Mouse (Mus musculus) neural tube, embryonic 14.5 days (tissue): Measurements from ENCODE around the gene Lax1. TPM values are rescaled to one million over a fixed set of nuclear protein-coding genes. Genes with fewer than 3 reads are reported as not detected.
A peak's percentile ranks its signal among the peaks of the same experiment; 100 is the strongest.
"Not testable (repeated sequence)": the region's sequence is repeated elsewhere in the genome, so short reads cannot be mapped to it uniquely, and the experiment has no call there.

Source experiments
- ATAC-seq: fragments of 200-750 bp; cut with Nextera tagmentation; 2 replicates; pipeline ENCODE4 v1.8.0; 2017; ENCODE audit warnings: low read depth, mild to moderate bottlenecking, moderate TSS enrichment, moderate library complexity
- H3K27ac ChIP-seq: fragments of 300-500 bp; sonication (generic); 2 replicates; pipeline ENCODE4 v1.5.1; 2014; ENCODE audit warnings: low read depth, mild to moderate bottlenecking, control low read depth, low read length, moderate library complexity, mixed read lengths
- H3K27me3 ChIP-seq: fragments of 300-500 bp; sonication (generic); 2 replicates; pipeline ENCODE4 v1.6.1; 2014; ENCODE audit warnings: low read length; ENCODE audit not compliant: control insufficient read depth, insufficient read depth
- H3K36me3 ChIP-seq: fragments of 300-500 bp; sonication (generic); 2 replicates; pipeline ENCODE4 v1.6.1; 2014; ENCODE audit warnings: low read length, mixed read lengths; ENCODE audit not compliant: control insufficient read depth, insufficient read depth
- H3K4me1 ChIP-seq: fragments of 300-500 bp; sonication (generic); 2 replicates; pipeline ENCODE4 v1.6.1; 2014; ENCODE audit warnings: low read length; ENCODE audit not compliant: control insufficient read depth, insufficient read depth
- H3K4me2 ChIP-seq: fragments of 300-500 bp; sonication (generic); 2 replicates; pipeline ENCODE4 v1.6.1; 2014; ENCODE audit warnings: mild to moderate bottlenecking, low read depth, low read length, control low read depth
- H3K4me3 ChIP-seq: fragments of 300-500 bp; sonication (generic); 2 replicates; pipeline ENCODE4 v1.5.1; 2014; ENCODE audit warnings: low read depth, low read length, control low read depth, mixed read lengths
- H3K9ac ChIP-seq: fragments of 300-500 bp; sonication (generic); replicated peaks from 2 replicates; pipeline ENCODE4 v1.6.1; 2014; ENCODE audit warnings: low read depth, mild to moderate bottlenecking, control low read depth, low read length, mixed read lengths
- H3K9me3 ChIP-seq: fragments of 300-500 bp; sonication (generic); 2 replicates; pipeline ENCODE4 v1.6.1; 2016; ENCODE audit warnings: low read length; ENCODE audit not compliant: control insufficient read depth
- WGBS: fragments of 180-500 bp; shearing (Covaris S2); extraction: QIAGEN DNeasy Blood & Tissue Kit; methylation state at CpG from one replicate; pipeline ENCODE4 v1.1.7; 2014; 5-methylcytosine and 5-hydroxymethylcytosine counted together
- polyA plus RNA-seq: library from polyadenylated mRNA; unstranded; fragments of >200 nt; fragmentation: Nextera tagmentation; extraction: Ambion mirVana; gene quantifications from 2 replicates; pipeline ENCODE4 v1.2.1, GENCODE M21; 2014

Gene Lax1
- polyA plus RNA-seq, 1 experiment from 2014 or later: 0.15 TPM

- H3K4me2 ChIP-seq: no peak overlapping the region
- no peaks in the 10 kb centered on the region for H3K9me3 ChIP-seq
- H3K4me3 ChIP-seq: no peak overlapping the region
- no peak overlapping the region for H3K27ac ChIP-seq
- 81% methylated on average over 6 of the region's 6 CpGs for WGBS
- H3K27me3 ChIP-seq: no peaks in the 10 kb centered on the region
- H3K9ac ChIP-seq: no peak overlapping the region
- no peaks in the 10 kb centered on the region for H3K4me1 ChIP-seq
- H3K36me3 ChIP-seq: no peaks in the 10 kb centered on the region
- ATAC-seq: no peak
These were observed 19.1 kb downstream of the Lax1 start for GRCm38 (mm10) chr1:133670776-133671175.

GRCm38 (mm10) chr1:133670190-133670589 lies 19.7 kb downstream of the Lax1 start:
- Histone ChIP-seq H3K9ac (no peak overlapping the region), H3K27me3 (no peaks in the 10 kb centered on the region), H3K4me2 (no peak overlapping the region), H3K27ac (no peak overlapping the region), H3K4me1 (no peaks in the 10 kb centered on the region), H3K36me3 (no peaks in the 10 kb centered on the region), H3K9me3 (no peaks in the 10 kb centered on the region), H3K4me3 (no peak overlapping the region)
- ATAC-seq: no peak
- WGBS: 41% methylated on average over 12 of the region's 12 CpGs

- Histone ChIP-seq H3K9ac (no peak overlapping the region), H3K36me3 (no peaks in the 10 kb centered on the region), H3K9me3 (no peaks in the 10 kb centered on the region), H3K27ac (no peak overlapping the region), H3K4me1 (no peaks in the 10 kb centered on the region), H3K4me3 (no peak overlapping the region), H3K4me2 (no peak overlapping the region), H3K27me3 (no peaks in the 10 kb centered on the region)
- no peak for ATAC-seq
- WGBS: 88% methylated on average over 3 of the region's 3 CpGs
These were observed 21.3 kb downstream of the Lax1 start for GRCm38 (mm10) chr1:133668618-133669017.

- Histone ChIP-seq H3K9ac (no peak overlapping the region), H3K4me1 (no peaks in the 10 kb centered on the region), H3K27me3 (no peaks in the 10 kb centered on the region), H3K4me2 (no peak overlapping the region), H3K9me3 (no peaks in the 10 kb centered on the region), H3K27ac (no peak overlapping the region), H3K36me3 (no peaks in the 10 kb centered on the region), H3K4me3 (no peak overlapping the region)
- 37% methylated on average over 7 of the region's 7 CpGs for WGBS
- no peak for ATAC-seq
These were observed 22.2 kb downstream of the Lax1 start for GRCm38 (mm10) chr1:133667721-133668120.

- H3K4me1 ChIP-seq, H3K4me3 ChIP-seq, H3K36me3 ChIP-seq, H3K9ac ChIP-seq, H3K27me3 ChIP-seq, ATAC-seq, H3K27ac ChIP-seq, H3K9me3 ChIP-seq, H3K4me2 ChIP-seq: not testable (repeated sequence)
- WGBS: 85% methylated on average over 5 of the region's 8 CpGs
These were observed 24.2 kb downstream of the Lax1 start for GRCm38 (mm10) chr1:133665713-133666112.

- no peaks in the 10 kb centered on the region for H3K27me3 ChIP-seq
- H3K9me3 ChIP-seq: no peaks in the 10 kb centered on the region
- H3K36me3 ChIP-seq: no peaks in the 10 kb centered on the region
- peaks cover 5% of the 10 kb centered on the region; the same call in 1 of the 2 replicates for H3K4me1 ChIP-seq
- ATAC-seq: no peak
- H3K9ac ChIP-seq: no peak overlapping the region
- no peak overlapping the region for H3K4me2 ChIP-seq
- H3K27ac ChIP-seq: no peak overlapping the region
- WGBS: 70% methylated on average over 11 of the region's 11 CpGs
- no peak overlapping the region for H3K4me3 ChIP-seq
These were observed 25.5 kb downstream of the Lax1 start for GRCm38 (mm10) chr1:133664203-133664970.

- no peak overlapping the region for H3K9ac ChIP-seq
- H3K4me3 ChIP-seq: no peak overlapping the region
- H3K4me1 ChIP-seq: peaks cover 15% of the 10 kb centered on the region
- H3K27ac ChIP-seq: no peak overlapping the region
- H3K36me3 ChIP-seq: 0 out of 2 replicates have a peak, but pooled peaks cover 2% of the 10 kb centered on the region
- H3K4me2 ChIP-seq: no peak overlapping the region
- no peaks in the 10 kb centered on the region for H3K9me3 ChIP-seq
- WGBS: 76% methylated on average over 4 of the region's 4 CpGs
- no peak for ATAC-seq
- no peaks in the 10 kb centered on the region for H3K27me3 ChIP-seq
These were observed 26.5 kb downstream of the Lax1 start for GRCm38 (mm10) chr1:133663427-133663826.

GRCm38 (mm10) chr1:133662941-133663340 lies 27.0 kb downstream of the Lax1 start:
- H3K27ac ChIP-seq: no peak overlapping the region
- ATAC-seq: no peak
- no peak overlapping the region for H3K4me2 ChIP-seq
- H3K27me3 ChIP-seq: no peaks in the 10 kb centered on the region
- no peak overlapping the region for H3K9ac ChIP-seq
- no peak overlapping the region for H3K4me3 ChIP-seq
- H3K36me3 ChIP-seq: 0 out of 2 replicates have a peak, but pooled peaks cover 4% of the 10 kb centered on the region
- 95% methylated on average over 7 of the region's 7 CpGs for WGBS
- peaks cover 19% of the 10 kb centered on the region for H3K4me1 ChIP-seq
- no peaks in the 10 kb centered on the region for H3K9me3 ChIP-seq

- 2% methylated on average over 26 of the region's 26 CpGs for WGBS
These were observed 28.5 kb downstream of the Lax1 start, which contains the start of gene Gm38394 for GRCm38 (mm10) chr1:133661203-133661933. TSS of gene Gm38394 (minus strand) at chr1:133661318.

More at GRCm38 (mm10) chr1:133661203-133661933, 28.5 kb downstream of the Lax1 start, which contains the start of gene Gm38394:
- ATAC-seq: peak; percentile 99
- peaks cover 32% of the 10 kb centered on the region for H3K4me1 ChIP-seq
- no peaks in the 10 kb centered on the region for H3K27me3 ChIP-seq
- H3K4me3 ChIP-seq: peak within 1 kb of the TSS; percentile 66
- H3K27ac ChIP-seq: peak within 1 kb of the TSS; percentile 92
- peak within 1 kb of the TSS; percentile 76 for H3K9ac ChIP-seq
- H3K4me2 ChIP-seq: peak within 1 kb of the TSS; percentile 86
- H3K36me3 ChIP-seq: peaks cover 7% of the 10 kb centered on the region; the same call in 1 of the 2 replicates
- H3K9me3 ChIP-seq: no peaks in the 10 kb centered on the region
